Mouse (Mus musculus) limb, embryonic 14.5 days (tissue): ENCODE data around the gene Gm9049. TPM values are rescaled to one million over a fixed set of nuclear protein-coding genes. Genes with fewer than 3 reads are reported as not detected.
"Not testable (repeated sequence)": the region's sequence is repeated elsewhere in the genome, so short reads cannot be mapped to it uniquely, and the experiment has no call there.

ENCODE experiments used
- ATAC-seq: fragments of 200-750 bp; cut with Nextera tagmentation; 2 replicates; pipeline ENCODE4 v1.8.0; 2017; ENCODE audit warnings: low read depth, moderate number of reproducible peaks, moderate TSS enrichment; ENCODE audit not compliant: low FRiP score
- DNase-seq: peaks from one replicate; pipeline ENCODE4 v3.0.0-alpha.2; 2015; ENCODE audit warnings: low spot score
- H3K27ac ChIP-seq: fragments of 300-500 bp; sonication (generic); replicated peaks from 2 replicates; pipeline ENCODE4 v1.5.1; 2014; ENCODE audit warnings: low read depth, mild to moderate bottlenecking, low read length, moderate library complexity, mixed read lengths
- H3K27me3 ChIP-seq: fragments of 300-500 bp; sonication (generic); 2 replicates; pipeline ENCODE4 v1.6.1; 2014; ENCODE audit warnings: low read length, mixed read lengths; ENCODE audit not compliant: control insufficient read depth, insufficient read depth
- H3K36me3 ChIP-seq: fragments of 300-500 bp; sonication (generic); 2 replicates; pipeline ENCODE4 v1.6.1; 2014; ENCODE audit warnings: mild to moderate bottlenecking, low read length, moderate library complexity, mixed read lengths; ENCODE audit not compliant: control insufficient read depth, insufficient read depth
- H3K4me1 ChIP-seq: fragments of 300-500 bp; sonication (generic); 2 replicates; pipeline ENCODE4 v1.6.1; 2014; ENCODE audit warnings: antibody characterized with exemption, low read length, mixed read lengths; ENCODE audit not compliant: control insufficient read depth, insufficient read depth
- H3K4me2 ChIP-seq: fragments of 300-500 bp; sonication (generic); replicated peaks from 2 replicates; pipeline ENCODE4 v1.6.1; 2014; ENCODE audit warnings: low read depth, mild to moderate bottlenecking, low read length, moderate library complexity; ENCODE audit not compliant: severe bottlenecking
- H3K4me3 ChIP-seq: fragments of 300-500 bp; sonication (generic); replicated peaks from 2 replicates; pipeline ENCODE4 v1.5.1; 2014; ENCODE audit warnings: low read length
- H3K9ac ChIP-seq: fragments of 300-500 bp; sonication (generic); 2 replicates; pipeline ENCODE4 v1.6.1; 2014; ENCODE audit warnings: mild to moderate bottlenecking, low read depth, low read length, moderate library complexity; ENCODE audit not compliant: severe bottlenecking
- H3K9me3 ChIP-seq: fragments of 300-500 bp; sonication (generic); 2 replicates; pipeline ENCODE4 v1.6.1; 2016; ENCODE audit warnings: low read length; ENCODE audit not compliant: control insufficient read depth
- POLR2A ChIP-seq: fragments of 200-500 bp; IDR thresholded peaks from 2 replicates; pipeline ENCODE4 v1.8.0; 2012; ENCODE audit warnings: inconsistent platforms, mild to moderate bottlenecking, moderate library complexity, borderline replicate concordance; ENCODE audit not compliant: insufficient read depth, insufficient read length; ENCODE audit errors: extremely low read depth
- WGBS: fragments of 180-500 bp; shearing (Covaris S2); extraction: QIAGEN DNeasy Blood & Tissue Kit; methylation state at CpG from one replicate; pipeline ENCODE4 v1.1.7; 2014; 5-methylcytosine and 5-hydroxymethylcytosine counted together
- polyA plus RNA-seq, 2 experiments: library from polyadenylated mRNA; depleted of rRNA in 1 of 2; stranded (reverse) in 1 of 2; unstranded in 1 of 2; fragments of >200 nt; fragmentation: Nextera tagmentation in 1 of 2; extraction: Ambion mirVana in 1 of 2; gene quantifications; 2 replicates each; pipeline versions ENCODE4 v1.2.1 to v1.2.3; 2012 to 2014

Gene Gm9049
- polyA plus RNA-seq, 2 experiments = not detected

GRCm38 (mm10) chr10:118326869-118327268, 27.0 kb downstream of the Gm9049 start, which contains the start of gene Gm9040:
Gene Gm9040 (minus strand): TSS chr10:118326969.
- H3K4me1 ChIP-seq, H3K9me3 ChIP-seq, H3K4me3 ChIP-seq, ATAC-seq, H3K36me3 ChIP-seq, DNase-seq, H3K4me2 ChIP-seq, H3K27ac ChIP-seq, H3K9ac ChIP-seq, H3K27me3 ChIP-seq: not testable (repeated sequence)
- no CpG with 5 or more reads among the region's 11 CpGs for WGBS

GRCm38 (mm10) chr10:118319024-118319423, 34.9 kb downstream of the Gm9049 start:
- 89% methylated on average over 8 of the region's 8 CpGs for WGBS
- Histone ChIP-seq H3K36me3 (no peaks in the 10 kb centered on the region), H3K9me3 (no peaks in the 10 kb centered on the region)

DNA sequence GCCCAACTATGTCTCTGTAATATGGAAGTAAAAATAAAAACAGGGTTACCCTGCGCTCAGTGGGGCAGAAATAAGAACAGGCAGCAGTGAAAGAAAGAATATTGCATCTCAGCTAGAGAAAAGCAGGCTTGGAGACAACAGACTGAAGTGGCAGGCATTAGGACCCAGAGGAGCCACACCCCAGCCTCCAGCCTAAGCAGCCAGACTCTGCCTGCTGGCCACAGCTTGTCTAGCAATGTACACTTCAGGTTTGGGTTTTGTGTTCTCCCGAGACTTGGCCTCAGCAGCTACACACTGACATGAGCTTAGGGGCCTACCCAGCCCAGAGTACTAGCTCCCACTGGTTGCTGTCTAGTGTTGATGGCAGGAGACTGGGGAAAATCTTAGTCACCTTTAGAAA, 51.8 kb downstream of the Gm9049 start:
- H3K4me3 ChIP-seq, H3K4me2 ChIP-seq, H3K27me3 ChIP-seq, ATAC-seq, H3K9ac ChIP-seq, DNase-seq, H3K36me3 ChIP-seq, H3K27ac ChIP-seq, H3K4me1 ChIP-seq, H3K9me3 ChIP-seq: not testable (repeated sequence)
- 39% methylated on average over 2 of the region's 2 CpGs for WGBS

More at GRCm38 (mm10) chr10:118319024-118319423, 34.9 kb downstream of the Gm9049 start:
- Histone ChIP-seq H3K4me2 (no peak overlapping the region), H3K4me3 (no peak overlapping the region), H3K9ac (no peak overlapping the region), H3K27me3 (no peaks in the 10 kb centered on the region), H3K4me1 (no peaks in the 10 kb centered on the region), H3K27ac (no peak overlapping the region)
- DNase-seq (no peak), ATAC-seq (no peak)
- TF ChIP-seq POLR2A = no peak

Other genes starting within 250 kb of the Gm9049 start
- 33.3 and 34.4 TPM in 2 replicates for gene Mdm1, start 212.3 kb downstream of the Gm9049 start, polyA plus RNA-seq (2012; rRNA removed)
- gene Mdm1, start 212.3 kb downstream of the Gm9049 start, polyA plus RNA-seq (2014; fragmentation: Nextera tagmentation; extraction: Ambion mirVana) = 24.7 and 25.8 TPM in 2 replicates
- not detected in 2 replicates for gene Il22, start 149.2 kb downstream of the Gm9049 start, polyA plus RNA-seq (2012; rRNA removed)
- gene Il22, start 149.2 kb downstream of the Gm9049 start, polyA plus RNA-seq (2014; fragmentation: Nextera tagmentation; extraction: Ambion mirVana) = not detected in 2 replicates
- gene Gm32717, start 113.3 kb downstream of the Gm9049 start, polyA plus RNA-seq (2012; rRNA removed) = 0.03 TPM in 1 of 2 replicates, not detected in the other
- gene Gm32717, start 113.3 kb downstream of the Gm9049 start, polyA plus RNA-seq (2014; fragmentation: Nextera tagmentation; extraction: Ambion mirVana) = not detected in 2 replicates
- gene Gm32802, start 95.4 kb downstream of the Gm9049 start, polyA plus RNA-seq (2012; rRNA removed) = 0.03 TPM in 1 of 2 replicates, not detected in the other
- gene Gm32802, start 95.4 kb downstream of the Gm9049 start, polyA plus RNA-seq (2014; fragmentation: Nextera tagmentation; extraction: Ambion mirVana) = not detected in 2 replicates
- not detected in 2 replicates for gene Iltifb, start 59.1 kb downstream of the Gm9049 start, polyA plus RNA-seq (2012; rRNA removed)
- gene Iltifb, start 59.1 kb downstream of the Gm9049 start, polyA plus RNA-seq (2014; fragmentation: Nextera tagmentation; extraction: Ambion mirVana) = not detected in 2 replicates
- gene Gm9040, start 27.1 kb downstream of the Gm9049 start, polyA plus RNA-seq (2012; rRNA removed) = not detected in 2 replicates
- not detected in 2 replicates for gene Gm9040, start 27.1 kb downstream of the Gm9049 start, polyA plus RNA-seq (2014; fragmentation: Nextera tagmentation; extraction: Ambion mirVana)
- gene Gm9044, start 21.7 kb downstream of the Gm9049 start, polyA plus RNA-seq (2012; rRNA removed) = not detected in 2 replicates
- not detected in 2 replicates for gene Gm9044, start 21.7 kb downstream of the Gm9049 start, polyA plus RNA-seq (2014; fragmentation: Nextera tagmentation; extraction: Ambion mirVana)
- gene Gm9045, start 16.3 kb downstream of the Gm9049 start, polyA plus RNA-seq (2012; rRNA removed) = 0.04 TPM in 1 of 2 replicates, not detected in the other
- gene Gm9045, start 16.3 kb downstream of the Gm9049 start, polyA plus RNA-seq (2014; fragmentation: Nextera tagmentation; extraction: Ambion mirVana) = 0.12 TPM in 1 of 2 replicates, not detected in the other
- gene Gm9046, start 10.8 kb downstream of the Gm9049 start, polyA plus RNA-seq (2012; rRNA removed) = not detected in 2 replicates
- gene Gm9046, start 10.8 kb downstream of the Gm9049 start, polyA plus RNA-seq (2014; fragmentation: Nextera tagmentation; extraction: Ambion mirVana) = not detected in 2 replicates
- not detected in 2 replicates for gene Gm9048, start 5.4 kb downstream of the Gm9049 start, polyA plus RNA-seq (2012; rRNA removed)
- 0.11 TPM in 1 of 2 replicates, not detected in the other for gene Gm9048, start 5.4 kb downstream of the Gm9049 start, polyA plus RNA-seq (2014; fragmentation: Nextera tagmentation; extraction: Ambion mirVana)
- not detected in 2 replicates for gene Ifng, start 86.9 kb upstream of the Gm9049 start, polyA plus RNA-seq (2012; rRNA removed)
- gene Ifng, start 86.9 kb upstream of the Gm9049 start, polyA plus RNA-seq (2014; fragmentation: Nextera tagmentation; extraction: Ambion mirVana) = not detected in 2 replicates